Mouse (Mus musculus): ENCODE results near the gene Ccdc18.

- TF ChIP-seq CTCF (IDR thresholded peaks at IDR 0.05; ENCODE audit: borderline replicate concordance, insufficient read depth, low read length) (no peak), POLR2A (IDR thresholded peaks at IDR 0.05; ENCODE audit: low read depth, low read length) (no peak)
Measured at GRCm38 (mm10) chr5:108188967-108189366, 56.3 kb downstream of the Ccdc18 start.
